Mouse (Mus musculus): ENCODE data around the gene S1pr4.

The S1pr4 gene

GRCm38 (mm10) chr10:81500032-81500431 is at the start of gene S1pr4:
TSS of gene S1pr4 (minus strand) at chr10:81500132.
- no peak for DNase-seq (ENCODE audit: low spot score)

GRCm38 (mm10) chr10:81548944-81549343 is 49.0 kb upstream of the S1pr4 start:
- DNase-seq (ENCODE audit: low spot score): no peak

- no peak for DNase-seq (ENCODE audit: low spot score)
These were observed 47.0 kb upstream of the S1pr4 start for GRCm38 (mm10) chr10:81546788-81547571.

GRCm38 (mm10) chr10:81546332-81546731 is 46.4 kb upstream of the S1pr4 start:
- DNase-seq (ENCODE audit: low spot score): no peak

- peak; percentile 98 for DNase-seq (ENCODE audit: low spot score)
These were observed 45.3 kb upstream of the S1pr4 start, which contains the start of gene Gna11 for GRCm38 (mm10) chr10:81545161-81545747. TSS of gene Gna11 (minus strand) at chr10:81545190.

GRCm38 (mm10) chr10:81544296-81545160 is 44.6 kb upstream of the S1pr4 start:
- no peak for DNase-seq (ENCODE audit: low spot score)

GRCm38 (mm10) chr10:81543633-81544032 is 43.7 kb upstream of the S1pr4 start:
- DNase-seq (ENCODE audit: low spot score): no peak

- no peak for DNase-seq (ENCODE audit: low spot score)
These were observed 43.0 kb upstream of the S1pr4 start for GRCm38 (mm10) chr10:81542727-81543460.

GRCm38 (mm10) chr10:81541803-81542202 is 41.9 kb upstream of the S1pr4 start:
- no peak for DNase-seq (ENCODE audit: low spot score)

GRCm38 (mm10) chr10:81541363-81541762 is 41.4 kb upstream of the S1pr4 start:
- DNase-seq (ENCODE audit: low spot score): no peak

GRCm38 (mm10) chr10:81538321-81539048 is 38.6 kb upstream of the S1pr4 start:
- DNase-seq (ENCODE audit: low spot score): no peak

- DNase-seq (ENCODE audit: low spot score): no peak
These were observed 37.5 kb upstream of the S1pr4 start for GRCm38 (mm10) chr10:81537429-81537828.

- DNase-seq (ENCODE audit: low spot score): no peak
These were observed 36.8 kb upstream of the S1pr4 start for GRCm38 (mm10) chr10:81536734-81537133.

- no peak for DNase-seq (ENCODE audit: low spot score)
These were observed 34.9 kb upstream of the S1pr4 start for GRCm38 (mm10) chr10:81534826-81535225.

GRCm38 (mm10) chr10:81526779-81527178 is 26.8 kb upstream of the S1pr4 start:
- peak; percentile 83 for DNase-seq (ENCODE audit: low spot score)

- no peak for DNase-seq (ENCODE audit: low spot score)
These were observed 25.2 kb upstream of the S1pr4 start for GRCm38 (mm10) chr10:81525017-81525694.

- peak; percentile 22 for DNase-seq (ENCODE audit: low spot score)
These were observed 24.2 kb upstream of the S1pr4 start, which contains the start of gene Gna15 for GRCm38 (mm10) chr10:81524051-81524605. TSS of gene Gna15 (minus strand) at chr10:81524225.

GRCm38 (mm10) chr10:81523570-81523969 is 23.6 kb upstream of the S1pr4 start:
- DNase-seq (ENCODE audit: low spot score): no peak

GRCm38 (mm10) chr10:81523142-81523541 is 23.2 kb upstream of the S1pr4 start:
- no peak for DNase-seq (ENCODE audit: low spot score)

GRCm38 (mm10) chr10:81519978-81520365 is 20.0 kb upstream of the S1pr4 start:
- no peak for DNase-seq (ENCODE audit: low spot score)

Data from embryo, embryonic 10.5 days (tissue).